ENCODE assay signal across 9 mouse cellular contexts in genomic region chr4:106699989-106700388, GRCm38 (mm10). TPM values are rescaled to one million over a fixed set of nuclear protein-coding genes. Genes with fewer than 3 reads are reported as not detected.
DNase-seq lines count a peak whose midpoint lies in the region; ATAC-seq and TF ChIP-seq lines count a peak whose summit lies in the region.
"Had no signal": no experiment of that assay in that cellular context is flagged by ENCODE, and none has a peak within 500 bp of the region (broad histone marks: within the 10 kb centered on the region; RNA-seq: fewer than 3 reads in every experiment).

No protein-coding gene starts in this region.

- H3K9me3 ChIP-seq in ES-Bruce4 (replicated peaks; ENCODE audit: control insufficient read depth, insufficient read depth, low read length, poor library complexity, severe bottlenecking), result no peaks in the 10 kb centered on the region
- no peaks in the 10 kb centered on the region for H3K9me3 ChIP-seq in embryonic facial prominence, embryonic 14.5 days (ENCODE audit: control insufficient read depth, low read length)
- H3K9me3 ChIP-seq in intestine, embryonic 14.5 days (ENCODE audit: control insufficient read depth, low read length), result no peaks in the 10 kb centered on the region
- H3K9me3 ChIP-seq in lung, embryonic 14.5 days (ENCODE audit: low read depth, low read length), result no peaks in the 10 kb centered on the region

- intact Hi-C loops in gastrocnemius, postnatal 36 days (cut with DNase I), result no loop called here

- WGBS in embryonic facial prominence, embryonic 14.5 days, result 14% methylated on average over 8 of the region's 9 CpGs
- 16% methylated on average over 9 of the region's 9 CpGs for whole genome bisulfite sequencing in intestine, embryonic 14.5 days
- WGBS in lung, embryonic 14.5 days, result 15% methylated on average over 9 of the region's 9 CpGs

- peak; percentile 29 for DNase-seq in gastrocnemius, postnatal 10 days
- DNase-seq in gastrocnemius, postnatal 36 days, result no peak
- peak; percentile 66 for DNase-seq in embryonic facial prominence, embryonic 14.5 days (ENCODE audit: low spot score)
- DNase-seq in intestine, embryonic 14.5 days (ENCODE audit: low spot score), result peak; percentile 75
- peak; percentile 68 for DNase-seq in lung, embryonic 14.5 days
- peak; percentile 47 to 66 for DNase-seq in right cerebral cortex, postnatal 10 days (ENCODE audit: low spot score in 2 of 2)
- no peak for DNase-seq in cerebellum, postnatal 4 days (ENCODE audit: low spot score in 2 of 2)

- peak; percentile 68 for TF ChIP-seq CTCF in ES-Bruce4 (IDR thresholded peaks at IDR 0.05; ENCODE audit: low read depth, low read length)
- peak; percentile 75 for TF ChIP-seq CTCF in lung, embryonic 14.5 days (IDR thresholded peaks at IDR 0.05; ENCODE audit: low read depth)

- no peak overlapping the region for H3K27ac ChIP-seq in ES-Bruce4 (ENCODE audit: insufficient read depth, low read length)
- peak overlapping the region; percentile 3; the same call in 1 of the 2 replicates for H3K27ac ChIP-seq in embryonic facial prominence, embryonic 14.5 days (replicated peaks; ENCODE audit: low read depth, low read length)
- no peak overlapping the region for H3K27ac ChIP-seq in intestine, embryonic 14.5 days (ENCODE audit: low read depth)
- no peak overlapping the region for H3K27ac ChIP-seq in lung, embryonic 14.5 days (ENCODE audit: low read depth)

- peaks cover 2% of the 10 kb centered on the region for H3K4me1 ChIP-seq in ES-Bruce4 (ENCODE audit: control insufficient read depth, insufficient read depth, low read length)
- peaks cover 9% of the 10 kb centered on the region for H3K4me1 ChIP-seq in embryonic facial prominence, embryonic 14.5 days (ENCODE audit: control insufficient read depth, insufficient read depth, low read length)
- peaks cover 13% of the 10 kb centered on the region; the same call in 1 of the 2 replicates for H3K4me1 ChIP-seq in intestine, embryonic 14.5 days (replicated peaks; ENCODE audit: control insufficient read depth, insufficient read depth, low read length)
- no peaks in the 10 kb centered on the region for H3K4me1 ChIP-seq in lung, embryonic 14.5 days (ENCODE audit: insufficient read depth)

- no peak overlapping the region for H3K4me3 ChIP-seq in ES-Bruce4 (ENCODE audit: low read depth, low read length)
- no peak overlapping the region for H3K4me3 ChIP-seq in embryonic facial prominence, embryonic 14.5 days (ENCODE audit: low read depth, low read length)
- no peak overlapping the region for H3K4me3 ChIP-seq in intestine, embryonic 14.5 days (ENCODE audit: low read depth, low read length)
- H3K4me3 ChIP-seq in lung, embryonic 14.5 days (ENCODE audit: low read depth, low read length), result no peak overlapping the region

- TF ChIP-seq EP300 in ES-Bruce4 (IDR thresholded peaks at IDR 0.05; ENCODE audit: insufficient read depth, low read depth, low read length), result peak; percentile 53; the same call in 1 of the 2 replicates

- no peak for TF ChIP-seq POLR2A in ES-Bruce4 (IDR thresholded peaks at IDR 0.05; ENCODE audit: insufficient read depth, low read length)

- no peak overlapping the region for H3K9ac ChIP-seq in ES-Bruce4 (ENCODE audit: low read depth, poor library complexity, severe bottlenecking)
- H3K9ac ChIP-seq in embryonic facial prominence, embryonic 14.5 days (ENCODE audit: low read depth, low read length), result no peak overlapping the region
- H3K9ac ChIP-seq in intestine, embryonic 14.5 days (ENCODE audit: low read length), result no peak overlapping the region
- no peak overlapping the region for H3K9ac ChIP-seq in lung, embryonic 14.5 days

- ATAC-seq in embryonic facial prominence, embryonic 14.5 days (ENCODE audit: low read depth), result peak; percentile 64; the same call in 1 of the 2 replicates
- ATAC-seq in intestine, embryonic 14.5 days (replicated peaks; ENCODE audit: low FRiP score, low TSS enrichment, low read depth), result peak; percentile 79
- peak; percentile 31; the same call in 1 of the 2 replicates for ATAC-seq in lung, embryonic 14.5 days (ENCODE audit: insufficient read depth)

- H3K36me3 ChIP-seq in ES-Bruce4 (ENCODE audit: control insufficient read depth, insufficient read depth, low read length, poor library complexity, severe bottlenecking), result no peaks in the 10 kb centered on the region
- H3K36me3 ChIP-seq in embryonic facial prominence, embryonic 14.5 days (ENCODE audit: control insufficient read depth, insufficient read depth, low read length), result no peaks in the 10 kb centered on the region
- H3K36me3 ChIP-seq in intestine, embryonic 14.5 days (ENCODE audit: control insufficient read depth, insufficient read depth, low read length), result no peaks in the 10 kb centered on the region
- no peaks in the 10 kb centered on the region for H3K36me3 ChIP-seq in lung, embryonic 14.5 days (ENCODE audit: insufficient read depth)

- H3K4me2 ChIP-seq in embryonic facial prominence, embryonic 14.5 days (ENCODE audit: low read depth, low read length), result no peak overlapping the region
- H3K4me2 ChIP-seq in intestine, embryonic 14.5 days (ENCODE audit: low read length), result no peak overlapping the region
- no peak overlapping the region for H3K4me2 ChIP-seq in lung, embryonic 14.5 days

- H3K27me3 ChIP-seq in ES-Bruce4 (ENCODE audit: control insufficient read depth, insufficient read depth, low read length, poor library complexity, severe bottlenecking), result no peaks in the 10 kb centered on the region
- no peaks in the 10 kb centered on the region; the same call in 1 of the 2 replicates for H3K27me3 ChIP-seq in embryonic facial prominence, embryonic 14.5 days (replicated peaks; ENCODE audit: control insufficient read depth, insufficient read depth, low read length)
- H3K27me3 ChIP-seq in intestine, embryonic 14.5 days (replicated peaks; ENCODE audit: control insufficient read depth, insufficient read depth, low read length), result no peaks in the 10 kb centered on the region
- no peaks in the 10 kb centered on the region for H3K27me3 ChIP-seq in lung, embryonic 14.5 days (ENCODE audit: insufficient read depth, low read length)

RNA-seq across cellular contexts. Expression of gene Ttc4, which starts 21.2 kb away (rescaled TPM):
- 10 to 100 TPM; 22.1 to 26.7 TPM for total RNA-seq in gastrocnemius, postnatal 10 days (2021)
- 10 to 100 TPM; 21.6 to 24.4 TPM for total RNA-seq in gastrocnemius, postnatal 36 days (2021)
- polyA plus RNA-seq in ES-Bruce4 (2011; ENCODE audit: insufficient read depth, insufficient read length, low read depth, missing spikeins), result 60.6 and 71.6 TPM in 2 replicates
- polyA plus RNA-seq in embryonic facial prominence, embryonic 14.5 days (2014; fragmentation: Nextera tagmentation; extraction: Ambion mirVana), result 71.2 and 80.9 TPM in 2 replicates
- polyA plus RNA-seq in intestine, embryonic 14.5 days (2014; fragmentation: Nextera tagmentation; extraction: Ambion mirVana), result 82.0 and 83.1 TPM in 2 replicates
- polyA plus RNA-seq in lung, embryonic 14.5 days (2014; fragmentation: Nextera tagmentation; extraction: Ambion mirVana), result 79.1 and 80.4 TPM in 2 replicates

RNA-seq across cellular contexts. Expression of gene Mroh7, which starts 30.7 kb away (rescaled TPM):
- total RNA-seq in gastrocnemius, postnatal 10 days (2021), result under 1 TPM; 0.16 to 0.47 TPM
- under 1 TPM; 0.47 to 0.64 TPM for total RNA-seq in gastrocnemius, postnatal 36 days (2021)
- polyA plus RNA-seq in ES-Bruce4 (2011; ENCODE audit: insufficient read depth, insufficient read length, low read depth, missing spikeins), result 0.24 and 0.51 TPM in 2 replicates
- 0.24 and 0.84 TPM in 2 replicates for polyA plus RNA-seq in embryonic facial prominence, embryonic 14.5 days (2014; fragmentation: Nextera tagmentation; extraction: Ambion mirVana)
- polyA plus RNA-seq in intestine, embryonic 14.5 days (2014; fragmentation: Nextera tagmentation; extraction: Ambion mirVana), result 0.15 and 0.34 TPM in 2 replicates
- polyA plus RNA-seq in lung, embryonic 14.5 days (2014; fragmentation: Nextera tagmentation; extraction: Ambion mirVana), result 0.08 and 0.22 TPM in 2 replicates

RNA-seq across cellular contexts. Expression of gene Fam151a, which starts 33.7 kb away (rescaled TPM):
- not detected for total RNA-seq in gastrocnemius, postnatal 10 days (2021)
- not detected for total RNA-seq in gastrocnemius, postnatal 36 days (2021)
- polyA plus RNA-seq in ES-Bruce4 (2011; ENCODE audit: insufficient read depth, insufficient read length, low read depth, missing spikeins), result not detected in 2 replicates
- 0.17 and 0.49 TPM in 2 replicates for polyA plus RNA-seq in embryonic facial prominence, embryonic 14.5 days (2014; fragmentation: Nextera tagmentation; extraction: Ambion mirVana)
- 0.69 and 0.87 TPM in 2 replicates for polyA plus RNA-seq in intestine, embryonic 14.5 days (2014; fragmentation: Nextera tagmentation; extraction: Ambion mirVana)
- polyA plus RNA-seq in lung, embryonic 14.5 days (2014; fragmentation: Nextera tagmentation; extraction: Ambion mirVana), result 0.27 and 0.30 TPM in 2 replicates
- total RNA-seq: left cerebral cortex, postnatal 10 days had no signal

RNA-seq across cellular contexts. Expression of gene Pars2, which starts 49.1 kb away (rescaled TPM):
- 1 to 10 TPM; 3.9 to 4.5 TPM for total RNA-seq in gastrocnemius, postnatal 10 days (2021)
- total RNA-seq in gastrocnemius, postnatal 36 days (2021), result 1 to 10 TPM; 1.3 to 1.7 TPM
- 7.2 and 10.0 TPM in 2 replicates for polyA plus RNA-seq in ES-Bruce4 (2011; ENCODE audit: insufficient read depth, insufficient read length, low read depth, missing spikeins)
- 12.2 and 12.4 TPM in 2 replicates for polyA plus RNA-seq in embryonic facial prominence, embryonic 14.5 days (2014; fragmentation: Nextera tagmentation; extraction: Ambion mirVana)
- polyA plus RNA-seq in intestine, embryonic 14.5 days (2014; fragmentation: Nextera tagmentation; extraction: Ambion mirVana), result 17.2 and 17.9 TPM in 2 replicates
- polyA plus RNA-seq in lung, embryonic 14.5 days (2014; fragmentation: Nextera tagmentation; extraction: Ambion mirVana), result 14.3 and 14.5 TPM in 2 replicates

Comparison
In these comparisons a context has a peak if more than half of its experiments do, and no peak if none do; other contexts are left out.
1. DNase-seq: peak in gastrocnemius, postnatal 10 days (single experiment), embryonic facial prominence, embryonic 14.5 days (single experiment), intestine, embryonic 14.5 days (single experiment), lung, embryonic 14.5 days (single experiment) and right cerebral cortex, postnatal 10 days (2 of 2); none in gastrocnemius, postnatal 36 days (0 of 2) and cerebellum, postnatal 4 days (0 of 2).
2. Peak in every context shown above with its lines, with median percentiles within 50 percentile points of each other: ATAC-seq.